Mouse (Mus musculus) lung, embryonic 16.5 days (tissue): Measurements from ENCODE around the gene Cxcl17. TPM values are rescaled to one million over a fixed set of nuclear protein-coding genes. Genes with fewer than 3 reads are reported as not detected.

Source experiments
- ATAC-seq: fragments of 200-750 bp; cut with Nextera tagmentation; 2 replicates; pipeline ENCODE4 v1.8.0; 2017; ENCODE audit warnings: low read depth, mild to moderate bottlenecking, moderate library complexity
- H3K27ac ChIP-seq: fragments of 300-500 bp; sonication (generic); 2 replicates; pipeline ENCODE4 v1.5.1; 2014; ENCODE audit warnings: mild to moderate bottlenecking, control low read depth, low read length
- H3K27me3 ChIP-seq: fragments of 300-500 bp; sonication (generic); 2 replicates; pipeline ENCODE4 v1.6.1; 2014; ENCODE audit warnings: low read depth, low read length, mixed read lengths; ENCODE audit not compliant: control insufficient read depth, insufficient read depth
- H3K36me3 ChIP-seq: fragments of 300-500 bp; sonication (generic); 2 replicates; pipeline ENCODE4 v1.6.1; 2014; ENCODE audit warnings: low read length; ENCODE audit not compliant: control insufficient read depth, insufficient read depth
- H3K4me1 ChIP-seq: fragments of 300-500 bp; sonication (generic); replicated peaks from 2 replicates; pipeline ENCODE4 v1.6.1; 2014; ENCODE audit warnings: low read length, mixed read lengths; ENCODE audit not compliant: control insufficient read depth, insufficient read depth
- H3K4me2 ChIP-seq: fragments of 300-500 bp; sonication (generic); 2 replicates; pipeline ENCODE4 v1.6.1; 2014; ENCODE audit warnings: low read depth, low read length, control low read depth
- H3K4me3 ChIP-seq: fragments of 300-500 bp; sonication (generic); 2 replicates; pipeline ENCODE4 v1.5.1; 2014; ENCODE audit warnings: mild to moderate bottlenecking, low read length, control low read depth
- H3K9ac ChIP-seq: fragments of 300-500 bp; sonication (generic); 2 replicates; pipeline ENCODE4 v1.6.1; 2014; ENCODE audit warnings: low read length, control low read depth
- H3K9me3 ChIP-seq: fragments of 300-500 bp; sonication (generic); 2 replicates; pipeline ENCODE4 v1.6.1; 2016; ENCODE audit warnings: low read length; ENCODE audit not compliant: control insufficient read depth
- whole genome bisulfite sequencing: fragments of 180-500 bp; shearing (Covaris S2); extraction: QIAGEN DNeasy Blood & Tissue Kit; methylation state at CpG from one replicate; pipeline ENCODE4 v1.1.7; 2014; 5-methylcytosine and 5-hydroxymethylcytosine counted together
- polyA plus RNA-seq: library from polyadenylated mRNA; unstranded; fragments of >200 nt; fragmentation: Nextera tagmentation; extraction: Ambion mirVana; gene quantifications from 2 replicates; pipeline ENCODE4 v1.2.1, GENCODE M21; 2015

Gene Cxcl17
- polyA plus RNA-seq, 1 experiment from 2014 or later: not detected

DNA sequence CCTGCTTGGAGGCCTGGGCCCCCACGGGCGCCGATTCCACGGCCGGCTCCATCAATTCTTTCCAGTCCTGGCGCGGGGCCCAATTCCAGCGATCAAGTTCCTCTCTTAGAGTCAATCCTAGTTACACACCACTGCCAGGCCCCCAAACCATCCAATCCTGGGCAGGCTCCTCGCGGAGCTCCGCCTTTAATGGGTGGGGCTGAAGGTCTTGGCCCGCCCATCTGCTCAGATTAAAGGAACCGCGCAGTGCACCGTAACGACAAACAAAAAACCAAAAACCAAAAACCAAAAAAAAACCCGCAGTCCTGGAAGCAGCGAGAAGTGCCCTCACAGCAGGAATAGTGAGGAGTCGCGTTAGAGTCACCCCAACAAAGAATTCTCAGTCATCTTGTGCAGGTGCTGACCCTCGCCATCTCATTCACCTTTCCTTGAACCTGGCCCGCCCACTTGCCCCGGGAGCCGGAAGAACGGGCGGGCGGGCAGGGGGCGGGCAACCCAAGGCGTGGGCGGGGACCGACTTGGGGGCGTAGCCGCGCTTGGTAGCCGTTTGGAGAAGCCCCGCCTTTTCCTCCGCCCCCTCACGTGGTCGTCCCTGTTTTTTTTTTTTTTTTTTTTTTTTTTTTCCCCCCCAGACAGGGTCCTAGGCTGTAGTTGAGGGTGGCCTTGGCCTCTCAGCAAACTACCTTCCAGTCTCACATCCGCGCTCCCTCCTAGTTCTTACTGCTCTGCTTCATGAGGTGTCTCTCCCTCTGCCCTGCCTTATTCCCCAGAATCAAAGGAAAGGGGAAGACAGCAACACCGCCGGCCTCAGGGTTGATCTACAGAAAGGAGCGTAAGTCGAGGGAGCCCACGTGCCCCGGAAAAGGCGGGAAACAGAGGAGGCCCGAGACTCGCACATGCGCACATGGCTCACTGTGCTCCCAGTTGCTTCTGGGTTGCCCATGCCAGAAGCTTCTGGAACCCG lies 16.8 kb downstream of the Cxcl17 start:
- 6% methylated on average over 51 of the region's 52 CpGs for WGBS
- H3K9me3 ChIP-seq: no peaks in the 10 kb centered on the region

DNA sequence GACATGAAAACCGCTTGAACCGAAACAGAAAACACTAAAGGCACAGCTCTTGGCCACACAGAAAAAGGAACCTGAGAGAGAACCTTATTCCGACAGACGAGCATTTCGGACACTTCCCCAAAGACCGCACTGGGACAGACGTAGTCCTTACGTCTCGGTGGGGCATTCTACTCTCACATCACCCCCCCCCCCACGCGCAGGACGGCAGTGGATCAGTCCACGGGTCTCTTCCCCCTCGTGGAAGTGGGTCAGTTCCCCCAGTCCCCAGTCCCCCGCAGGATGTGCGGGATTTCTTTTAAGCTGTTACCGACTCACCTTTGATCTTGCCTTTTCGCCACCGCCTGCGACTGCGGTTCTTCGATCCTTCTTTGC lies 17.5 kb downstream of the Cxcl17 start:
- under 1% methylated on average over 22 of the region's 22 CpGs for WGBS
- peak overlapping the region; percentile 62 for H3K4me3 ChIP-seq
- H3K9me3 ChIP-seq: no peaks in the 10 kb centered on the region
- H3K9ac ChIP-seq: peak overlapping the region; percentile 69
- H3K36me3 ChIP-seq: no peaks in the 10 kb centered on the region
- peak overlapping the region; percentile 64 for H3K4me2 ChIP-seq
- 0 out of 2 replicates have a peak overlapping the region, but pooled peaks have one; percentile 15 for H3K27ac ChIP-seq
- ATAC-seq: peak; percentile 24
- no peaks in the 10 kb centered on the region for H3K27me3 ChIP-seq
- H3K4me1 ChIP-seq: peaks cover 26% of the 10 kb centered on the region

More for the DNA sequence above, 16.8 kb downstream of the Cxcl17 start:
- Histone ChIP-seq H3K36me3 (no peaks in the 10 kb centered on the region), H3K27me3 (no peaks in the 10 kb centered on the region), H3K27ac (peak overlapping the region; percentile 52), H3K9ac (peak overlapping the region; percentile 69), H3K4me2 (peak overlapping the region; percentile 64), H3K4me3 (peak overlapping the region; percentile 62), H3K4me1 (peaks cover 20% of the 10 kb centered on the region)
- ATAC-seq: peak; percentile 98

DNA sequence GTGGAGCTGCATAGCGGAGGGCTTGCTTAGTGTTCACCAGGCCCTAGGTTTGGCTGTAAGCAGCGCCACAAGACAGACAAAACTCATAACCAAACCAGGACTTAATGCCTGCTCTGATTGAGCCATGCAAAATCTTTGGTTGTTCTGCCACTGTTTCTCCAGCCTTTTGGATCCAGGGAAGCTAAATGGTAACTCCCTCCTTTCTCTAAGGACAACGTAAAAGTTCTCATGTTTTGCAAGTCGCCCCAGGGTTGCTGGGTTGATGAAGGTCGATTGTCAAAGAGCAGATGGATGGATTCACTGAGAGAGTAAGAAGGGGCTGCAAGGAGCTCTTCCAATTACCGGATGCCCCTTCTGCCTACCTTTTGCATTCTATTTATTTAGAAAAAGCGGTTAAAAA lies 17.9 kb downstream of the Cxcl17 start:
- Histone ChIP-seq H3K27me3 (no peaks in the 10 kb centered on the region), H3K9me3 (no peaks in the 10 kb centered on the region), H3K4me2 (peak overlapping the region; percentile 64), H3K4me3 (peak overlapping the region; percentile 62), H3K9ac (peak overlapping the region; percentile 69), H3K4me1 (peaks cover 30% of the 10 kb centered on the region), H3K36me3 (no peaks in the 10 kb centered on the region), H3K27ac (no peak overlapping the region)
- ATAC-seq: no peak
- 11% methylated on average over 7 of the region's 7 CpGs for WGBS

DNA sequence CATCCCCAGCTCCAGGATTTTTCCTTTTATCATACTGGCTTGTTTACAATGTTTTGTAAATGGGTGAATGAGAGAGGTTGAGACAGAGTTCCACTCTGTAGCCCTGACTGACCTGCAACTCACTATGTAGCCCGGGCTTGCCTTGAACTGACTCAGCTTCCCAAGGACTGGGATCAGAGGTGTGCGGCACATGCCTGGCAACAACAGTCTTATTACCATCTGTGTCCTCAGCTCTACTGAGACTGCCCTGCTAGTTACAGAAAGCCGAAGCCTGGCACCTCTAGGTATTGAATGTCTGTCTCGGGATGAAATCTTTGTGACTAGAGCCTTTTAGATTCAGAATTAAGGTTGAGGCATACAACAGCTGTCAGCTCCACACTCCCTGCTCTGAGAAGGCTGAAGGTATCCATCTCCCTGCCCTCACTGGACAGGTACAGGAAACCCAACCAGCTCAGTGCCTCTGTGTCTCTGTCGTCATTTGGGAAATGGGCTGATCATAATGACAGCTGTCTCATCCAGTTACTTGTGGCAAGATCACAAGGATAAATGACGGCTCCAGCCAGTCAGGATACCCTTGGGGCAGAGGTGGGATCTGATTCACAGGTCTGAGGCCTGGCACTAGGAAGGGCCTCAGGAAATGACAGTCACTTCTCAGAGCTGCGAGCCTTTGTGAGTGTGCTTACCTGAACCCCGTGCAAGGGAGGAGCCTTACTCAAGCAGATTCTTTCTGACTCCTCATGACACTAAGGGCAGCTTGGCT lies 19.1 kb downstream of the Cxcl17 start:
- Histone ChIP-seq H3K36me3 (no peaks in the 10 kb centered on the region), H3K4me1 (peaks cover 34% of the 10 kb centered on the region), H3K9me3 (no peaks in the 10 kb centered on the region), H3K9ac (no peak overlapping the region), H3K4me3 (no peak overlapping the region; the same call in 1 of the 2 replicates), H3K27me3 (no peaks in the 10 kb centered on the region), H3K27ac (no peak overlapping the region), H3K4me2 (no peak overlapping the region; the same call in 1 of the 2 replicates)
- 74% methylated on average over 8 of the region's 8 CpGs for WGBS
- ATAC-seq: no peak

DNA sequence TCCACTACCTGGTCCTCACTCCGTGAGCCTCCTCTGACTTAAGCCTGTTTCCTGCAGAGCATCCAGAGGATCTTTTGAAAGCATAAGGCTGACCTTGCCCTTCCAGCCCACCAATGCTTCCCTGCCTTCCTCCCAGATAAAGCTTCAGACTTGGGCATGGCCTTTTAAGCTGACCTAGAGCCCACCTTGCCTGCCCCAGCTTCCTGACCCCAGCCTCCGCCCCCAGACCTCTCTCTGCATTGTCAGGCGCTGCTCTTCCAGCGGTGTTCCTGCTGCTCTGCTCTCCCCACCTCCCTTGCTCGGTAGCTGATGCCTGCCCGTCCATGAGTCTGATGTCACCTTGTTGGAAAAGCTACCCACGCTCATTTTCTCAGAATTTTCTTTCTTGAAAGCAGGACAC lies 19.8 kb downstream of the Cxcl17 start:
- Histone ChIP-seq H3K4me1 (peaks cover 34% of the 10 kb centered on the region), H3K4me2 (no peak overlapping the region), H3K27me3 (no peaks in the 10 kb centered on the region), H3K36me3 (peaks cover 5% of the 10 kb centered on the region), H3K27ac (no peak overlapping the region), H3K9ac (no peak overlapping the region), H3K9me3 (no peaks in the 10 kb centered on the region), H3K4me3 (no peak overlapping the region)
- WGBS: 59% methylated on average over 7 of the region's 7 CpGs
- ATAC-seq: no peak

DNA sequence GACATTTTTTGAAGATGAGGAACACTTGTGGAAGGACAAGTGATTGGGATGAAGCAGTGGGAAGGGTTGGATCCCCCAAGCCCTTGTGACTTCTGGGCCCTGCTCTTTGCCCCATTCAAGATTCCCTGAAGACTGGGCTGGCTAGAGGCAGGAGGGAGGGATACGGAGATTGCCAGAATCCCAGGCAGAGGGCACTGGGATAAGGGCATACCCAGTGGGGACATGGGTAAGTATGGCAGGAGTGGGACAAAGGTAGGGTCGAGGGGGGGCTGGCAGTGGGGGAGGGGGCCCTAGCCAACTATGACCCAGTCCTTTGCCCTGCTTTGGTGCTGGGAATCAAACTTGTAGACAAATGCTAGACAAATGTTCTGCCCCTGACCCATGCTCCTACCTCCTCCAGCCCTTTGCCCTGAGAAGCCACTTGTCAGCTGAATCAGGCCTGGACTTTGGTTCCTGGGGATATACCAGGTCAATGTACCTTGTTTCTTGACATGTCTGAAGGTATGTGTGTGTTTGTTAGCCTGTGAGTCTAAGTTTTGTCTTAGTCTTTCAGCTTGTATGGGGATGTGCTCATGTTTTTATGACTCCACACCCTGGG lies 20.7 kb downstream of the Cxcl17 start:
- ATAC-seq: no peak
- no peak overlapping the region for H3K4me2 ChIP-seq
- no peaks in the 10 kb centered on the region for H3K27me3 ChIP-seq
- no peak overlapping the region for H3K4me3 ChIP-seq
- 65% methylated on average over 2 of the region's 2 CpGs for WGBS
- H3K4me1 ChIP-seq: peaks cover 34% of the 10 kb centered on the region
- H3K36me3 ChIP-seq: peaks cover 6% of the 10 kb centered on the region
- H3K9me3 ChIP-seq: no peaks in the 10 kb centered on the region
- no peak overlapping the region for H3K27ac ChIP-seq
- no peak overlapping the region for H3K9ac ChIP-seq

DNA sequence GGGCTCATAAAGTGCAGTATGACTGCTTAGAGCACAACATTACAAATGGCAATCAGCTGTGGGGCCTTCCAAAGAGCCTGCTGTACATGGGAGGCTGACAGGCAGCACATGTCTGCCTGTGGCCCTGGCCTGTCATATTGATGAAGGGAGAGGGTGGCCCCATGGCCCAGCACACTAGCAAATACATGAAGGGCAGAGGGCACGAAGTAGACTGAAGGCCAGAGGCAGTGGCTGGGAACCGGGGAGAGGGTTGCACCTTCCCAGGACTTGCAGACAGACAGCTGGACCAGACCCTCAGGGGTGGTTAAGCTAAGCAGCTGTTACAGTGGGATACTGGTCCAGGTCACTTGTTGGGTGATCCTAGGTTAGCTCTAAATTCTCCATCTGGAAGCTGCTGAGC lies 21.7 kb downstream of the Cxcl17 start:
- Histone ChIP-seq H3K36me3 (peaks cover 6% of the 10 kb centered on the region), H3K9ac (no peak overlapping the region), H3K9me3 (no peaks in the 10 kb centered on the region), H3K27me3 (no peaks in the 10 kb centered on the region), H3K4me2 (no peak overlapping the region), H3K4me1 (peaks cover 39% of the 10 kb centered on the region), H3K27ac (peak overlapping the region; percentile 56), H3K4me3 (no peak overlapping the region)
- WGBS: 40% methylated on average over 2 of the region's 2 CpGs
- ATAC-seq: no peak

DNA sequence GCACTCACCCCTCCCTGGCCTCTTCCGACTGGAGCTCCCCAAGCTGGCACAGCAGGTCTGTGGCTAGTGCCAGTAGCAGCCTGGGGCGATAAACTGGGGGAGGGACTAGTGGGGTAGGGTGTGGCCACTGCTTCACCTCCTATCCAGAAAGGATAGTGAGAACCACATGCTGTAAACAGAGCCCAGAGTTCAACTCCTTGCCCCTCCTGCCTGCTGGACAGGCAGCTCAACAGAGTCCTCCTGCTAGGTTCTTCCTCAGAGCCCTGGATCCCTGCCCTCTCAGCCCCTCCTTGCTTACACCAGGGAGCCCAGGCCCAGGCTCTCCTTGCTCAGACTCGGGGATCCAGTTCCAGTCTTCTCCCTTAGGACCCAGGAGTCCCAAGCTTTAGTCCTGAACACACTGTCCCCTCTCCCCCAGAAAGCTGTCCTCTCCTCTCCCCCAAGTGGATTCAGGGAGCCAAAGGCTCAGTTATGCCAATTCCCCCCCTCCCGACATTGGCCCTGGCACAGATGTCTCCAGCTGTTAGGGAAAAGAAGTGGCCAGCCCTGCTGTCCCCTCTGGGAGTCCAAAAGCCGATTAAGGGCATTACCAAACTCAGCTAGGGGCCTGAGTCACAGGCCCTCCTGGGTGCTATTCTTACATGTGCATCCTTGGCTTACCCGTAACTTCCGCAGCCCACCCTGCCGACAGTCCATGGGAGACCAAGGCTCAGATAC lies 22.5 kb downstream of the Cxcl17 start:
- Histone ChIP-seq H3K9ac (peak overlapping the region; percentile 37), H3K4me3 (no peak overlapping the region), H3K36me3 (peaks cover 6% of the 10 kb centered on the region), H3K9me3 (no peaks in the 10 kb centered on the region), H3K27ac (peak overlapping the region; percentile 56), H3K27me3 (no peaks in the 10 kb centered on the region), H3K4me1 (peaks cover 46% of the 10 kb centered on the region), H3K4me2 (no peak overlapping the region)
- peak; percentile 59 for ATAC-seq
- WGBS: 45% methylated on average over 8 of the region's 8 CpGs
